Mouse (Mus musculus): ENCODE results near the gene Epb41l1.

- no peak for TF ChIP-seq CTCF (IDR thresholded peaks at IDR 0.05; ENCODE audit: borderline replicate concordance, extremely low read depth, insufficient read depth, insufficient read length)
- no peak for TF ChIP-seq POLR2A (IDR thresholded peaks at IDR 0.05; ENCODE audit: borderline replicate concordance, extremely low read depth, insufficient read depth, insufficient read length, poor library complexity, severe bottlenecking)
Measured at GRCm38 (mm10) chr2:156486086-156486751, 65.5 kb downstream of the Epb41l1 start.

Measured in brain, embryonic 14.5 days (tissue).